Comparison of ENCODE assay signal across 8 mouse cellular contexts in genomic region chr1:133797979-133798820, GRCm38 (mm10). TPM values are rescaled to one million over a fixed set of nuclear protein-coding genes. Genes with fewer than 3 reads are reported as not detected.
DNase-seq lines count a peak whose midpoint lies in the region; ATAC-seq and TF ChIP-seq lines count a peak whose summit lies in the region.

No protein-coding gene starts in this region.

- no peaks in the 10 kb centered on the region for H3K9me3 ChIP-seq in hindbrain, embryonic 10.5 days
- no peaks in the 10 kb centered on the region for H3K9me3 ChIP-seq in limb, embryonic 15.5 days
- H3K9me3 ChIP-seq in neural tube, embryonic 13.5 days, result no peaks in the 10 kb centered on the region

- no peak overlapping the region for H3K9ac ChIP-seq in limb, embryonic 15.5 days
- peak overlapping the region; percentile 69 for H3K9ac ChIP-seq in neural tube, embryonic 13.5 days

- H3K27me3 ChIP-seq in cerebellum, adult 2 months (ENCODE audit: control insufficient read depth, insufficient read depth, low read length), result no peaks in the 10 kb centered on the region
- H3K27me3 ChIP-seq in hindbrain, embryonic 10.5 days (ENCODE audit: insufficient read depth, poor library complexity, severe bottlenecking), result peaks cover 42% of the 10 kb centered on the region
- no peaks in the 10 kb centered on the region for H3K27me3 ChIP-seq in limb, embryonic 15.5 days
- peaks cover 9% of the 10 kb centered on the region; the same call in 1 of the 2 replicates for H3K27me3 ChIP-seq in neural tube, embryonic 13.5 days

- H3K4me3 ChIP-seq in cerebellum, adult 2 months (replicated peaks; ENCODE audit: insufficient read depth, low read depth, low read length), result peak overlapping the region; percentile 29
- peak overlapping the region; percentile 86 for H3K4me3 ChIP-seq in brown adipose tissue, adult 24 weeks (ENCODE audit: insufficient read depth, low read depth, low read length)
- peak overlapping the region; percentile 65; the same call in 1 of the 2 replicates for H3K4me3 ChIP-seq in hindbrain, embryonic 10.5 days
- H3K4me3 ChIP-seq in limb, embryonic 15.5 days, result peak overlapping the region; percentile 65
- peak overlapping the region; percentile 56 for H3K4me3 ChIP-seq in neural tube, embryonic 13.5 days

- H3K36me3 ChIP-seq in hindbrain, embryonic 10.5 days, result no peaks in the 10 kb centered on the region
- no peaks in the 10 kb centered on the region for H3K36me3 ChIP-seq in limb, embryonic 15.5 days
- no peaks in the 10 kb centered on the region for H3K36me3 ChIP-seq in neural tube, embryonic 13.5 days

- no peak for ATAC-seq in limb, embryonic 15.5 days (ENCODE audit: insufficient number of reproducible peaks, low FRiP score, low TSS enrichment, low read depth)
- no peak for ATAC-seq in neural tube, embryonic 13.5 days (ENCODE audit: low read depth)

- no peak overlapping the region for H3K27ac ChIP-seq in cerebellum, adult 2 months (ENCODE audit: insufficient read depth, low read length)
- no peak overlapping the region for H3K27ac ChIP-seq in brown adipose tissue, adult 24 weeks (replicated peaks; ENCODE audit: low read depth, low read length)
- H3K27ac ChIP-seq in hindbrain, embryonic 10.5 days, result peak overlapping the region; percentile 56; the same call in 1 of the 2 replicates
- H3K27ac ChIP-seq in limb, embryonic 15.5 days, result no peak overlapping the region
- H3K27ac ChIP-seq in neural tube, embryonic 13.5 days (replicated peaks), result no peak overlapping the region

- no peak for TF ChIP-seq POLR2A in cerebellum, adult 2 months (IDR thresholded peaks at IDR 0.05; ENCODE audit: borderline replicate concordance, insufficient read depth, low read length)

- no peak for TF ChIP-seq CTCF in cerebellum, adult 2 months (IDR thresholded peaks at IDR 0.05; ENCODE audit: borderline replicate concordance, insufficient read depth, low read depth, low read length)

- 70% methylated on average over 9 of the region's 9 CpGs for WGBS in cerebellum, adult 2 months
- 26% methylated on average over 9 of the region's 9 CpGs for WGBS in hindbrain, embryonic 10.5 days
- 35% methylated on average over 9 of the region's 9 CpGs for WGBS in limb, embryonic 15.5 days
- 33% methylated on average over 9 of the region's 9 CpGs for WGBS in neural tube, embryonic 13.5 days

- H3K4me1 ChIP-seq in cerebellum, adult 2 months (ENCODE audit: control insufficient read depth, insufficient read depth, low read length), result peaks cover 9% of the 10 kb centered on the region; the same call in 1 of the 2 replicates
- peaks cover 8% of the 10 kb centered on the region for H3K4me1 ChIP-seq in brown adipose tissue, adult 24 weeks (ENCODE audit: control insufficient read depth, insufficient read depth, insufficient read length, low read length)
- peaks cover 59% of the 10 kb centered on the region for H3K4me1 ChIP-seq in hindbrain, embryonic 10.5 days (replicated peaks)
- peaks cover 38% of the 10 kb centered on the region for H3K4me1 ChIP-seq in limb, embryonic 15.5 days
- peaks cover 41% of the 10 kb centered on the region for H3K4me1 ChIP-seq in neural tube, embryonic 13.5 days (replicated peaks)

- DNase-seq in cerebellum, adult 2 months, result no peak
- no peak for DNase-seq in cerebellum, adult 11-12 months
- DNase-seq in hindbrain, embryonic 10.5 days (ENCODE audit: low spot score), result no peak
- no peak for DNase-seq in right cerebral cortex, postnatal 36 days (ENCODE audit: low spot score in 2 of 2)
- no peak for DNase-seq in cerebellum, postnatal 36 days

- peak overlapping the region; percentile 83 for H3K4me2 ChIP-seq in limb, embryonic 15.5 days
- peak overlapping the region; percentile 85 for H3K4me2 ChIP-seq in neural tube, embryonic 13.5 days

RNA-seq across cellular contexts. Expression of gene Atp2b4, which starts 2.6 kb away (rescaled TPM):
- 18.7 and 19.8 TPM in 2 replicates for polyA plus RNA-seq in cerebellum, adult 2 months (2012; rRNA removed)
- polyA plus RNA-seq in brown adipose tissue, adult 24 weeks (2012; ENCODE audit: insufficient read depth, insufficient read length, missing spikeins), result 7.3 and 9.6 TPM in 2 replicates
- 4.2 and 4.6 TPM in 2 replicates for polyA plus RNA-seq in hindbrain, embryonic 10.5 days (2016; fragmentation: Nextera tagmentation; extraction: Ambion mirVana)
- polyA plus RNA-seq in limb, embryonic 15.5 days (2015; fragmentation: Nextera tagmentation; extraction: Ambion mirVana), result 22.4 and 23.9 TPM in 2 replicates
- polyA plus RNA-seq in neural tube, embryonic 13.5 days (2015; fragmentation: Nextera tagmentation; extraction: Ambion mirVana), result 10.7 and 13.7 TPM in 2 replicates

Comparison
In these comparisons a context has a peak if more than half of its experiments do, and no peak if none do; other contexts are left out.
1. H3K4me3 ChIP-seq: peak in every context shown above with its lines; median percentile 86 in brown adipose tissue, adult 24 weeks; 65 in hindbrain, embryonic 10.5 days; 65 in limb, embryonic 15.5 days; 56 in neural tube, embryonic 13.5 days; 29 in cerebellum, adult 2 months.